Mouse (Mus musculus) heart, embryonic 15.5 days (tissue): ENCODE results near the gene Sox5. TPM values are rescaled to one million over a fixed set of nuclear protein-coding genes. Genes with fewer than 3 reads are reported as not detected.

Experiments
- ATAC-seq: fragments of 200-750 bp; cut with Nextera tagmentation; replicated peaks from 2 replicates; pipeline ENCODE4 v1.8.0; 2017; ENCODE audit warnings: low read depth, moderate TSS enrichment; ENCODE audit not compliant: insufficient number of reproducible peaks, insufficient read depth, low FRiP score
- H3K27ac ChIP-seq: fragments of 300-500 bp; sonication (generic); 2 replicates; pipeline ENCODE4 v1.5.1; 2015; ENCODE audit warnings: mild to moderate bottlenecking, inconsistent platforms
- H3K27me3 ChIP-seq: fragments of 300-500 bp; sonication (generic); 2 replicates; pipeline ENCODE4 v1.6.1; 2015; ENCODE audit warnings: inconsistent platforms
- H3K36me3 ChIP-seq: fragments of 300-500 bp; sonication (generic); 2 replicates; pipeline ENCODE4 v1.6.1; 2015; ENCODE audit warnings: mild to moderate bottlenecking, inconsistent platforms
- H3K4me1 ChIP-seq: fragments of 300-500 bp; sonication (generic); replicated peaks from 2 replicates; pipeline ENCODE4 v1.6.1; 2015; ENCODE audit warnings: inconsistent platforms
- H3K4me2 ChIP-seq: fragments of 300-500 bp; sonication (generic); 2 replicates; pipeline ENCODE4 v1.6.1; 2015; ENCODE audit warnings: inconsistent platforms, mild to moderate bottlenecking, moderate library complexity
- H3K4me3 ChIP-seq: fragments of 300-500 bp; sonication (generic); 2 replicates; pipeline ENCODE4 v1.5.1; 2015; ENCODE audit warnings: mild to moderate bottlenecking, inconsistent platforms
- H3K9ac ChIP-seq: fragments of 300-500 bp; sonication (generic); 2 replicates; pipeline ENCODE4 v1.6.1; 2015; ENCODE audit warnings: mild to moderate bottlenecking, inconsistent platforms
- H3K9me3 ChIP-seq: fragments of 300-500 bp; sonication (generic); replicated peaks from 2 replicates; pipeline ENCODE4 v1.6.1; 2016; ENCODE audit warnings: inconsistent platforms
- WGBS: fragments of 180-500 bp; shearing (Covaris S2); methylation state at CpG from one replicate; pipeline ENCODE4 v1.1.7; 2015; ENCODE audit warnings: mixed read lengths; 5-methylcytosine and 5-hydroxymethylcytosine counted together
- polyA plus RNA-seq: library from polyadenylated mRNA; unstranded; fragments of >200 nt; fragmentation: Nextera tagmentation; extraction: Ambion mirVana; gene quantifications from 2 replicates; pipeline ENCODE4 v1.2.1, GENCODE M21; 2015

Gene Sox5
- polyA plus RNA-seq, 1 experiment from 2014 or later = 8.9 TPM

DNA sequence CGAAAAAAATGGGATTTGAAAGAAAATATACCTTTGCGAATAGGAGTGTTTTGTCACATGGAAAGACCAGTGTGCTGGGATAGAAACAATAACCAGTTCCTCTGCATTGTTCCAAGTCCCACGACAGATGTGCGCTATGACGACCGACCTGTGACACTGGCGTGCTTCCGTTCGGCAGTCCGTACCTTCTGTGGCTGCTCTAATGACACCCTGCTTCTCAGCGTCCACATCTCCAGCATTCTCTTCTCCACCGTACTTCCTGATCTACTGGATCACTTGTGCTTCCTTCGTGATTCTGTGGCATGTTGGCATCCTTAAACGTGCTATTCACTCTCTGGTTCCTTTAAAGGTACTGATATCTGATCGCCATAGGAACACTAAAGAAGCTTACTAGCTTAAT lies 401.6 kb downstream of the Sox5 start:
- Histone ChIP-seq H3K27me3 (no peaks in the 10 kb centered on the region), H3K9ac (no peak overlapping the region), H3K27ac (no peak overlapping the region), H3K9me3 (no peaks in the 10 kb centered on the region), H3K4me3 (no peak overlapping the region), H3K4me2 (no peak overlapping the region), H3K36me3 (no peaks in the 10 kb centered on the region), H3K4me1 (no peaks in the 10 kb centered on the region)
- ATAC-seq = no peak
- 79% methylated on average over 15 of the region's 15 CpGs for WGBS

GRCm38 (mm10) chr6:144374810-144375209 lies 407.0 kb downstream of the Sox5 start:
- Histone ChIP-seq H3K27me3 (no peaks in the 10 kb centered on the region), H3K4me1 (no peaks in the 10 kb centered on the region)
- 65% methylated on average over 11 of the region's 11 CpGs for WGBS

DNA sequence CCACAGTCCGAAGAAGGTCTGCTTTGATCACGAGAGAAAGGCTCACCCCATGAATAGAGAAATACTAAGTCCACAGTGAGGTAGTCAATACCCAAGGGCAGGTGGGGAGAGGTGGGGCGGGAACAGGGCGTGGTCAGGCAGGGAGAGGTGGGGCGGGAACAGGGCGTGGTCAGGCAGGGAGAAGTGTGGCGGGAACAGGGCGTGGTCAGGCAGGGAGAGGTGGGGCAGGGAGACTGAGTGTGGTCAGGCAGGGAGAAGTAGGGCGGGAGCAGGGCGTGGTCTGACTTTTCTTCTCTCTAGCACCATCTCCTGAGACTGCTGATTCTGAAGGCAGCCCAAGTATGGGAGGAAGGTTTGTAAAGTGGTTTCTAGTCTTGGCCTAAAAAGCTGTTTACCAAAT lies 411.1 kb downstream of the Sox5 start:
- no peak overlapping the region for H3K27ac ChIP-seq
- H3K27me3 ChIP-seq = no peaks in the 10 kb centered on the region
- WGBS = 37% methylated on average over 10 of the region's 10 CpGs
- H3K36me3 ChIP-seq = no peaks in the 10 kb centered on the region
- H3K9me3 ChIP-seq = no peaks in the 10 kb centered on the region
- no peak overlapping the region for H3K4me2 ChIP-seq
- ATAC-seq = 0 out of 2 replicates have a peak, but pooled peaks have one; percentile 31
- no peak overlapping the region for H3K4me3 ChIP-seq
- H3K4me1 ChIP-seq = no peaks in the 10 kb centered on the region
- no peak overlapping the region for H3K9ac ChIP-seq

More at GRCm38 (mm10) chr6:144374810-144375209, 407.0 kb downstream of the Sox5 start:
- Histone ChIP-seq H3K27ac (no peak overlapping the region), H3K36me3 (no peaks in the 10 kb centered on the region), H3K4me2 (no peak overlapping the region), H3K9ac (no peak overlapping the region), H3K9me3 (no peaks in the 10 kb centered on the region), H3K4me3 (no peak overlapping the region)
- no peak for ATAC-seq

GRCm38 (mm10) chr6:144367626-144368077 lies 414.1 kb downstream of the Sox5 start:
- H3K36me3 ChIP-seq = no peaks in the 10 kb centered on the region
- no peak overlapping the region for H3K4me2 ChIP-seq
- WGBS = 87% methylated on average over 11 of the region's 11 CpGs
- H3K9ac ChIP-seq = no peak overlapping the region
- no peak overlapping the region for H3K27ac ChIP-seq
- H3K4me3 ChIP-seq = no peak overlapping the region
- H3K4me1 ChIP-seq = no peaks in the 10 kb centered on the region
- no peak for ATAC-seq
- H3K9me3 ChIP-seq = no peaks in the 10 kb centered on the region
- no peaks in the 10 kb centered on the region for H3K27me3 ChIP-seq

DNA sequence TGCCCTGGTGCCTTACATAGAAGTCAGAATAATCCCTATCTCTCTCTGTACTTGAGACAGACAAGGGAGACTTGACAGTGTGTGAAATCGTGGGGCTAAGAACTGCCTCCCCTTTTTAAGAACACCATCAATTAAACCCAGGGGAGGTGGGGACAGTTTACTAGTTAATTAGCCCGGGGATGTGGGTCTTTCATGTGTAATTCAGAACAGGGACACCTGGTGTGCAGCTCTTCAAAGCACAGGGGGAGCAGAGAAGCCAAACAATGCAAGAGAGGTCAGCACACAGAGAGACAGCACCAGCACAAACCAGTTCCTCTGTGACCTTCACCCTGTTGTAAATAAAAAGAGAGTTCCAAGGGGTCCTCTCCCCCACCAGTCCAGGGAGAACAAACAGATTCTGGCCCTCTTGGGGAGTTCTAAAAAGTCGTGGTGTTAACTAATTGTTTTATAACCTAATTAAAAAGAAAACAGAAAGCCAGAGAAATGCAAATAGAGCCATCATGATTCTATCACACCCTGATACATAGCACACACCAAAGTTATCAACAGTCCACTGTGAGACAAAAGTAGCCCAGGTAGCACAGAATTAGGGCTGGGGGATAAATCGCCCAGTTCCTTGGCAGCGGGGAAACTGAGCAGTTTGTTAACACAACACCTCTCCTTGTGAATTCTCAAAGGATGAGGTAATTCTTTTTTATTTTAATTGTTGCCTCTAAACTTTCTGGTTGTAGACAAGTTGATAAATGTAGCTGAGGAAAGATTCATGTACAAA lies 420.3 kb downstream of the Sox5 start:
- H3K4me1 ChIP-seq = peaks cover 12% of the 10 kb centered on the region
- no peaks in the 10 kb centered on the region for H3K9me3 ChIP-seq
- H3K9ac ChIP-seq = no peak overlapping the region
- H3K27ac ChIP-seq = 0 out of 2 replicates have a peak overlapping the region, but pooled peaks have one; percentile 12
- H3K4me2 ChIP-seq = peak overlapping the region; percentile 33
- ATAC-seq = no peak
- H3K27me3 ChIP-seq = no peaks in the 10 kb centered on the region
- H3K4me3 ChIP-seq = no peak overlapping the region
- H3K36me3 ChIP-seq = no peaks in the 10 kb centered on the region
- 16% methylated on average over 5 of the region's 5 CpGs for WGBS

GRCm38 (mm10) chr6:144357081-144357480 lies 424.7 kb downstream of the Sox5 start:
- WGBS = 74% methylated on average over 4 of the region's 4 CpGs
- H3K4me2 ChIP-seq = no peak overlapping the region

DNA sequence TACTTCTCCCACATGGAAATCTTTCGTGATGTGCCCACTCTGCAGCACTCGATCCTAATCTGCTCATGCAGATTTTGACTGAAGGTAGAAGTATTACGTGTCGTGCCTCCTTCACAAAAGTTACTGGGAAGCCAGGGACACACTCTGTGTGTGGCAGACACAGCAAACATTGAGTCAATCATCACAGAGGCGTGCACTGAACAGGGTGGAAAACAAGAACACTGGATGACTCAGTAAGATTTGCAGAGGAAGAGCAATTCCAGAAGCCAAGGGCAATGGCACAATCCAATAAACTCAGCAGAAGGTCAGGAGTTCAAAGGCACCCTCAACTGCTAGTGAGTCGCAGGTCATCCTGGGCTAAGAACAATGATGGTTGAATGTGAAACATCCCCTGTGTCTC lies 430.7 kb downstream of the Sox5 start:
- no peak overlapping the region for H3K4me3 ChIP-seq
- no peak for ATAC-seq
- no peak overlapping the region for H3K9ac ChIP-seq
- no peaks in the 10 kb centered on the region for H3K27me3 ChIP-seq
- no peaks in the 10 kb centered on the region for H3K36me3 ChIP-seq
- H3K4me1 ChIP-seq = no peaks in the 10 kb centered on the region
- H3K4me2 ChIP-seq = no peak overlapping the region
- no peak overlapping the region for H3K27ac ChIP-seq
- 82% methylated on average over 6 of the region's 6 CpGs for WGBS
- H3K9me3 ChIP-seq = no peaks in the 10 kb centered on the region

More at GRCm38 (mm10) chr6:144357081-144357480, 424.7 kb downstream of the Sox5 start:
- Histone ChIP-seq H3K27me3 (no peaks in the 10 kb centered on the region), H3K4me3 (no peak overlapping the region), H3K4me1 (peaks cover 12% of the 10 kb centered on the region), H3K9ac (no peak overlapping the region), H3K36me3 (no peaks in the 10 kb centered on the region), H3K9me3 (no peaks in the 10 kb centered on the region), H3K27ac (no peak overlapping the region)
- ATAC-seq = no peak

GRCm38 (mm10) chr6:144343338-144343737 lies 438.4 kb downstream of the Sox5 start:
- no peak overlapping the region for H3K4me2 ChIP-seq
- H3K27ac ChIP-seq = no peak overlapping the region
- H3K9ac ChIP-seq = no peak overlapping the region
- 42% methylated on average over 11 of the region's 11 CpGs for WGBS
- H3K4me1 ChIP-seq = peaks cover 2% of the 10 kb centered on the region; the same call in 1 of the 2 replicates
- no peak overlapping the region for H3K4me3 ChIP-seq
- ATAC-seq = no peak
- peaks cover 5% of the 10 kb centered on the region; the same call in 1 of the 2 replicates for H3K9me3 ChIP-seq
- H3K36me3 ChIP-seq = no peaks in the 10 kb centered on the region
- no peaks in the 10 kb centered on the region for H3K27me3 ChIP-seq

GRCm38 (mm10) chr6:144339554-144339953 lies 442.2 kb downstream of the Sox5 start:
- no peak for ATAC-seq
- 93% methylated on average over 3 of the region's 3 CpGs for WGBS
- no peaks in the 10 kb centered on the region; the same call in 1 of the 2 replicates for H3K27me3 ChIP-seq

GRCm38 (mm10) chr6:144339006-144339405 lies 442.8 kb downstream of the Sox5 start:
- no peaks in the 10 kb centered on the region for H3K36me3 ChIP-seq
- H3K4me2 ChIP-seq = no peak overlapping the region
- peaks cover 2% of the 10 kb centered on the region; the same call in 1 of the 2 replicates for H3K4me1 ChIP-seq
- no peak overlapping the region for H3K27ac ChIP-seq
- WGBS = 69% methylated on average over 13 of the region's 13 CpGs
- no peak for ATAC-seq
- H3K4me3 ChIP-seq = no peak overlapping the region
- H3K9me3 ChIP-seq = peaks cover 5% of the 10 kb centered on the region; the same call in 1 of the 2 replicates
- H3K27me3 ChIP-seq = no peaks in the 10 kb centered on the region; the same call in 1 of the 2 replicates
- H3K9ac ChIP-seq = no peak overlapping the region

More at GRCm38 (mm10) chr6:144339554-144339953, 442.2 kb downstream of the Sox5 start:
- Histone ChIP-seq H3K4me1 (peaks cover 2% of the 10 kb centered on the region; the same call in 1 of the 2 replicates), H3K9me3 (peaks cover 5% of the 10 kb centered on the region; the same call in 1 of the 2 replicates), H3K36me3 (no peaks in the 10 kb centered on the region), H3K4me2 (no peak overlapping the region), H3K9ac (no peak overlapping the region), H3K4me3 (no peak overlapping the region), H3K27ac (no peak overlapping the region)

- Histone ChIP-seq H3K9ac (no peak overlapping the region), H3K36me3 (no peaks in the 10 kb centered on the region), H3K27ac (no peak overlapping the region), H3K4me1 (no peaks in the 10 kb centered on the region), H3K4me3 (no peak overlapping the region), H3K4me2 (no peak overlapping the region), H3K9me3 (peaks cover 5% of the 10 kb centered on the region; the same call in 1 of the 2 replicates), H3K27me3 (no peaks in the 10 kb centered on the region; the same call in 1 of the 2 replicates)
- WGBS = 76% methylated on average over 4 of the region's 4 CpGs
- no peak for ATAC-seq
These were observed 443.6 kb downstream of the Sox5 start for GRCm38 (mm10) chr6:144338221-144338620.
